Mouse (Mus musculus) cerebellum, adult (tissue): ENCODE results near the gene 4930513O06Rik.

Source experiments
- ATAC-seq: cut with Nextera tagmentation; 2 replicates; pipeline ENCODE4 v1.9.2; 2017; ENCODE audit warnings: mild to moderate bottlenecking, moderate library complexity, mixed read lengths; ENCODE audit not compliant: insufficient number of reproducible peaks, low FRiP score, low TSS enrichment

The 4930513O06Rik gene

DNA sequence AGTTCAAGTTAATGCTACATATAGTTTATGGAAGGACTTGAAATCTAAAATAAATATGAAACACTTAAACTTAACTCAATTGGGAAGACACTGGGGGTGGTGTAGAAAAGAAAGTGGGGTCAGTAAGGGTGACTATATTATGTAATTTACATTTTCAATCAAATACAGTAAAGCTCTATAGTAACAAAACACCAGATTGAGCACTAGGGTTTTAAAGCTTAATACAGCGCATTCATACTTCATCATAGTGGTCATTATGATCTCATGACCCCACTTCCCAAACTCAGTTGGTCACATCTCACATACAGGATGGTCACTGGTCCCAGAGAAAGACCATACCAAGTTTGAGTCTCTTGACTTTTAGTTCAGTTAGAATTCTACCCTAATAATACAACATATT, at the start of gene 4930513O06Rik:
TSS of gene 4930513O06Rik (plus strand) at position 301 of the 400 bp plus-strand sequence.
- ATAC-seq: no peak

DNA sequence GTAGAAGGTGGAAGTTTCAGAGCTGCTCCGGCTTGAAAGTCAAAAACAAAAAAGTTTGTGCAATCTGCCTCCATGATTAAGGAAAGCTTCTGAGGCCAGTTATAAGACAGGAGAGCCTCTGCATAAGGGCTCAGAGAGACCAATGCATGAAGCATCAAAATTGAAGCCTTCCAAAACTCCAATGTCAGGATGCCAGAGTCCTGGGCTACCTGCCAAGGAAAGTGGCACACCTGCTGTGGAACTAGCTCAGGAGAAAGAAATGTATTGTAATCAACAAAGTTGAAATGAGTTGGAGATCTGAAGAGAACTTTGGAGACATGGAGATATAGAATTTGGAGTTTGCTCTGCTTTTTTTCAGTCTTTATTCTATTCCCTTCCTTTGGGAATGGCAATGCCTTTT, 48.4 kb upstream of the 4930513O06Rik start:
- ATAC-seq: no peak

DNA sequence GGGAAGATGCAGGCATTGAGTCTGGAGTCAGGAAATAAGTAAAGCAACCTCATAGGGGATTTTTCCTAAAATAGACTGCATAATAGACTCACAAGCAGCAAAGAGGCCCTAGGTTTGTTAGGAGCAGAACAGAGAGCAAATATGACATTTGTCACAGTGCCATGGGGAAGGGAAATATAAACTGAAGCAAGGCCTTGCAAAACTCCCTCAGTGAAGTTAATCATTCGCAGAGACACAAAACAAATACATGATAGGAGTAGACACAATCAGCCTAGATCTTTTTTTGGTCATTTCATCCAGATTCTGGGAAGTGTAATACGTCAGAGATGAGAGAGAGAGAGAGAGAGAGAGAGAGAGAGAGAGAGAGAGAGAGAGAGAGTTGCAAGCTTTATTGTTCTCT, 46.7 kb upstream of the 4930513O06Rik start:
- no peak for ATAC-seq

DNA sequence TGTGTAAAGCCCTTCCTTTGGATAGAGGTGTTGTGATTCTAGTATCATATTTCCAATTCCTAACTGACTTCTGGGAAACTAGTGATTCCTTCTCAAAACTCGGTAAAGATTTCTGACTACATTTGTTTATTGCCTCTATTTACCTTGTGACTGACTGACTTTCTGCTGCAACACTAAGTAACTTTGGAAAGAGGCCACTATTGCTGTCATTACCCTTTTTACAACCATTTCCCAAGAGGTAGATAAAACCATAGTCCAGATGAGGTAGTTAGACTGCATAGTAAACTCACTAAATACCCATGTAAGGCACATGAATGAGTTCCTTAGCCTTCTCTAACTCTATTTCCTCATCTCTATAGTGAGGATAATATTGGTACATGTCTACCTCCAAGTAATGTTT, 44.9 kb upstream of the 4930513O06Rik start:
- no peak for ATAC-seq

DNA sequence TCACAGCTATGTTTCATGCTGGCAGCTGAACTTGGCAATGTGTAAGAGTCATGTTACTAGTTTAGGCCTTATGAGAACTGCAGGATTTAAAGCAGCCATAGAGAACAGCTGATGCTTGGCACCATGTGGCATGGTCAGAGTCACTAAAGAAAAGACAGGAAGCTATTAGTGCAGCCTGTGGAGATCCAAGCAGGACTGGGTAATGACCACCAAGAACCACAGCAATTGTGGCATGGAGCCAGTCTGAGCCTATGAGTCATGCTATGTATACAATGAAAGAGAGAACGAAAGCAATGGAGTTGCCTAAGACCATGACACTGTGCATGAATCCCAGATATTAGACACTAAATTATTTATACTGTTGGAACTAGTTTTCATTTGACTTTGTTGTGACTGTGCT, 34.1 kb upstream of the 4930513O06Rik start:
- no peak for ATAC-seq

DNA sequence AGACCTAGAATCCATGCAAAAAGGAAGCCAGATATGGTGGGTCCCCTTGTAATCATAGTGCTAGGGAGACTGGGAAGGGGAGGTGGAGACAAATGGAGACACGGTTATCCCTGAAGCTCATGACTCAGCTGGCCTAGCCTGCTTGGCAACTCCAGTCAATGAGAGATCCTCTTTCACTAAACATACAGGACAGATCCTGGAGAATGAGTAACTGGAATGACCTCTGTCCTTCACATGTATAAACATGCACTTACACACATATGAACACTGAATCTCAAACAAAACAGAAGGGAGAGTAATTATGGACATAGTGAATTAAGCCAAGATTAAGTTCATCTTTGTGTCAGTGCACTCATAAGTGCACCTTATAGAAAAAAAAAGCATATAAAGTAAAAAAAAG, 32.9 kb upstream of the 4930513O06Rik start:
- no peak for ATAC-seq

DNA sequence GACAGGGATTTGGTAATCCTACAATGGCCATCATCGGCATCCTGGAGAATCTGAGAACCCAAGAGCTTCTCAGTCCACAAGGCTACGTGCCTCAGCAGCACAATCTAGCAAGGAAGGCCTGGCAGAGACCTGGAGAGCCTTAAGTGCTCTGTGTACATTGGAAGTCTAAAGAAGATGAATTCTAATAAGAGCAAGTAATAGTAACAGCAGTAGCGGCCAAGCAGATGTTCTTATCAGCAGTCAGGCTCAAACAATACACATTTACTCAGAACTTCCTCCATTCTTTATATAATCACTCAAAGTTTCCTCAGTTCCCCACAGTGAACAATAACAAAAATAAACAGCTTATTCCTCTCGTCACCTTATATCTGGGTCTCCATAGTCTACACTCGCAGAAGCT, 22.0 kb upstream of the 4930513O06Rik start:
- no peak for ATAC-seq

DNA sequence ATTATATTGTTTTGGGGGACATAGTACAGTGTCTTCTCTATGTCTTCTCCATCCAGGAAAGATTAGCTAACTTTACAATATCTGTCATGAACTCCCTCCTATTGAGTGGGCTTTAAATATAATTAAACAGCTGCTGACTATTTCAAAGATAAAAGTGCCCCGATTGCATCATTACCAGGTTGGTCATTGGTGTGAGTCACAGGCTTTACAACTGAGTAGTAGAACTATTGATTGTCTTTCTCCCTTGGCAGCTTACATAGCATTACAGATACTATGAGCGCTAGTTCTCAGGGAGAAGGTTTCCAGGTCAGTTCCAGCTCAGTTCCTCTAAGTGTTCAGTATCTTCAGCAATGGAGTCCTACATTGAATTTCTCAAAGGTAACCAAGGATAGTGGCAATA, 7.5 kb upstream of the 4930513O06Rik start:
- ATAC-seq: no peak

DNA sequence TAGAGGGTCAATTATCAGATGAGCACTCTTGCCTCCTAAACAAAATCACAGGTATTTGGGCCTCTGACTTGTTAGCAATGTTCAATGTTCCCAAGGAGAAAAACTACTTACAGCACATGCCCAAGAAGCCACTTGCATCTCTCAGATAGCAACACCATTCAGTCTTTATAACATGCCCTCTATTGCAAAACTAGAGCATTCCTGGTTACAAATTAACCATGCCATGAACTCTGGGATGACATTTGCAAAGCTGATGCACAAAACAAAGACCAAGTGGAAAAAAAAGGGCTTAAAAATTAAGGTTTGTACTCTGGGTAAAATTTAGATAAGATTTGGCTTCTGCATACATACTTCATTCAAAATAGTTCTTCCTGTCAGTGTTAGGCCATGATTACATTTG, 966 bp upstream of the 4930513O06Rik start, which contains the start of gene Serpina7:
TSS of gene Serpina7 (minus strand) at position 160 of the 400 bp plus-strand sequence.
- no peak for ATAC-seq

DNA sequence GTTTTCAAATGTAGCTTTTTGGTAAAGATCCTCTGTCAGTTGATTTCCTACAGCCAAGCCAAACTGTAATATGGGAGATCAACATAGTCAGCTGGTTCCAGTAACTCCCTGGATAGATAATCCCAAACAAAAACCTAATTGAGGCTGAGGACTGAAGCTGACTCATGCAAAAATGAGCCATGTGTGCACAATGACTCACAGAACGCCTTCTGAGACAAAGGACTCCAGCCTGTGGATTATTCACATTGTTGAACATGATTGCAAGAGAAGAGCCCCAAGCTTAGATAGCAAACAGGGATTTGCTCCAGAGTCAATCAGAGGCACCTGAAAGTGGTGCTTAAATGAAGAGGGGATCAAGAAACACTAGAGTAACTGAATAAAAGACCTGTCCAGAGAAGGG, 11.2 kb downstream of the 4930513O06Rik start:
- no peak for ATAC-seq

DNA sequence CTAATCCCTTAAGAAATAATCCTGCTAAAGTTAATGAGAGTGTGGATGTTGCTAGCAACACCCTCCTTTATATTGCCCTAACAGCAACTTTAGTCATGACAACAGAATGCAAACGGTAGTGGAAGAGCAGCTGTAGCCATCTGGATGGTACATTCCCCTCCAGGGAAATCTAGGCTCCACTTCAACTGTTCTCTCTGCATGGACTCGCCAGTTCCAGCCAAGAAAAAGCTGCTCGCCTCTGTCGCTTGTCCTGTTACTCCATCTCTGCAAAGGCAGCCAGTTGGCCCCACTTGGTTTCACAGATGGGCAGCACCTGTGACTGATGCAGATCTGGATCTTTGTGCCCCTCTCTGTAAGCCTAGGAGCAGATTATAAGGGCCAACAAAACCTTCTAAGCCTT, 48.0 kb downstream of the 4930513O06Rik start:
- no peak for ATAC-seq
